Mouse (Mus musculus) kidney, adult 11 months (tissue): ENCODE measurements at regions not wholly inside any gene's neighbourhood (a gene's known extent, or its start where the extent isn't known, plus 50 kb on each side); places are given as distances from the start of the nearest gene placed in this dataset.
A peak's percentile ranks its signal among the peaks of the same experiment; 100 is the strongest.

ENCODE experiments used
- DNase-seq: peaks from one replicate; pipeline ENCODE4 v3.0.0; 2022

DNA sequence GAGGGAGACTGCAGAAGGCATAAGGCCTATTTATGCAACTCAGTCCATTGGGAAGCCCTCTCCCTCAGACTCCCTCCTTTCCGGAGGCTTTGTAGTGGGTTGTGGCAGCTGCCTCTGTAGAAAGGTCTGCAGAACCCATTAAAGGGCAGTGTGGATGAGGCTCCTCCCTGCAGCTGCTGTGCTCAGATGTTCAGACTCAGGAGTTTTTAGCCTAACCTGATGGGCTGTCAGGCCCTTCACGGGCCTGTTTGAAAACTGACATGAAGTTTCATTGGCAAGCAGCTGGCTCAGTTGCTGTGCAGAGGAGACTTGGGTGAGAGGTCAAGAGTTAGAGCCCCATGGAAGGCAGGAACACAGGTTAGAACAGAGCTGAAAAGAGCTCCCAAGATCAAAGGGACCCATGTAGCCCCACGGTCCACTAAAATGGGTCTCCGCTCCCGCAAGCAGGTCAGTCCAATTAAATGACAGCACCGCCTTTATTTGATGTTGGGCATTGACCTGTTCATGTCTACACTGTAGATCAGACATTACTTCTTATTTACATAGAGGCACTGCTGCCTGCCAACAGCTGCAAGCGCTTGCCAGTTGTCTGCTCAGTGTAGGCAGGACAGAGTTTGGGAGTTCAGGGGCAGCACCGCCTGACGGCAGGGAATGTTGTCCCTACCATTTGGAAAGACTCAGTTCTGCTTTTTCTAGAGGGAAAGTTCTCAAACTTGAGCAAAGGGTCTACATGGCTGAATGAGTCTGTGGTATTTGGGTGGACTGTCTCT lies 53.8 kb upstream of the Usp46 start:
- DNase-seq: no peak

DNA sequence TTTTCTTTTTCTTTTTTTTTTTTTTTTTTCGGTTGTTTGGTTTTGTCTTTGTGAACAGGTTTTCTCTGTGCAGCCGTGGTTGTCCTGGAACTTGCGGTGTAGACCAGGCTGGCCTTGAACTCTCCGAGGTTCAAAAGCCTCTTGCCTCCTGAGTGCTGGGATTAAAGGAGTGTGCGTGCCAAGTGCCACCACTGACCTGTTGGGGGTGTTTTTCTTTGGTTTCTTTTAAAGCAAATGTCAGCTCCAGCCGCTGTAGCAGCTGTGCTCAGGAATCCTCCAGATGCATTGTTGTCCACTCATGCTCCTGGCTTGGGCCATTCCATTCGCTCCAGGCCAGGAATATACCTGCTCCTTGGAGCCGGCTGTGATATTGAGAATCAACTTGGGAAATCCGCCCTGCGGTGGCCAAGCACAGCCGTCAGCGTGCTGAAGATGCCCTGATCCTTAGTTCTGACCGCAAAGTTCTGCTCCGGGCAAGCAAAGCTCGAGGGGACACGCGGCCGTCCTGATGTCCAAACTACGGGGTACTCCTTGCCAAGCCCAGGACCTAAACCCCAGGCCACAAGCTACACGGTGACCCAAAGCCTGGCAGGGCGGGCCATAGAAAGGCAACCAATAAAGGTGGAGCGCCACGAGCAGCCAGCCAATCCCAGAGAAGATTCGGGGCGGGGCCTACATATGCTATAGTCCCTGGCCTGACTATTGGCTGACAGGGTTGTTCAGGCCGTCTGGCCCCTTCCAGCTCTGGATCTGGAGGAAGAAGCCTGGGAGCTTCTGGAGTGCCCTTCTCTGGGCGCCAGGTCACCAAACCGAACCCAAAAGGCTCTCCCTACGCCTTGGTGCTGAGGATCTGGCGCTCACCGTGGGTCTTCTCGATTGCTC lies 58.0 kb upstream of the Usp46 start:
- peak; percentile 73 for DNase-seq

DNA sequence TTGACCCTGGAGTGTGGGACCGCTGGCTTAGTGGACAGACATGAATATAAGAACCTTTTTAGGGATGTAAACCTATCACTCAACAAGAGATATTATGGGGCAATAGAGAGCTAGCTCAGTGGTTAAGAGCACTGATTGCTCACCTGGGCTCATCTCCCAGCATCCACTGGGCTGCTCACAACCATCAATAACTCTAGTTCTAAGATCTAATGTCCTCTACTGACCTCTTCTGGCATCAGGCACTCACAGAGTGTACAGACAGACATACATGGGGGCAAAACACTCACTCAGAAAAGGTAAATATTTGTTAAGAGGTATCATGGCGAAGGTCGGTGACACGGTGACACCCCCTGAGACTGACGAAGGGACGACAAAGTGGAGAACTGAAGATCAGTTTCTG lies 59.3 kb upstream of the Usp46 start:
- DNase-seq: no peak

DNA sequence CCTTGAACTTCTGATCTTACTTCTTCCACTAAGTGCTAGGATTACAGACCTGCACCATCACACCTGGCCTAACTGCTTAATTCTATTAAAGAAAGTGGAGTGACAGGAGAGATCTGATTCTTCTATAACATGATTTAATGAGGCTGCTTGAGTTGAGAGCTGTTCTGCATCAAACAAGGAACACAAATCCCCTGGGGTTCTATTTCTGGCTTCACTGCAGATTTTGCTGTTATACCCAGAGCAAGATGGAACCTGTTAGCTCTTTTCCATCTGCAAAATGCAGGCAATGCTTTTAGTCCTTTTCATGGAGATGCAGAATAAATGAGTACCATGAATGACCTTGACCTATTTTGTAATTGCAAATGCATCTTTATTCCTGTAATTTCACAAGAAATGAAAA lies 61.4 kb upstream of the Usp46 start:
- DNase-seq: no peak

DNA sequence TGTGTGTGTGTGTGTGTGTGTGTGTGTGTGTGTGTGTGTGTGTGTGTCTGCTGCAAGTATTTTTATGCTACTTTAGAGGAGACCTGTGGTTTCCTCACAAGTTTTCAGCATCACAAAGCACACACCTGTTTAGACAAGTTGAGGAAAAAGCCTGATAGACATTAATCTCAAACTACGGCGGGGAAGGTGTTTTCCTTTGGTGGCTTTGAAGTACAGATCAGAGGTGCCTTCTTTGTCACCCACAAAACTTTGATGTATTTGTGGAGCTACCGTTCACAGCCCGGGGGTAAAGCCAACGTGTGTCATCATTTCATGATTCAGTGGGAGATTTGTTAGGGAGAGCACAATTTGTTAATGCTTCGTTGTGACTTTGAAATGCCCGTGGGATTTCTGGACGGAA lies 62.4 kb upstream of the Rasl11b start:
- no peak for DNase-seq

DNA sequence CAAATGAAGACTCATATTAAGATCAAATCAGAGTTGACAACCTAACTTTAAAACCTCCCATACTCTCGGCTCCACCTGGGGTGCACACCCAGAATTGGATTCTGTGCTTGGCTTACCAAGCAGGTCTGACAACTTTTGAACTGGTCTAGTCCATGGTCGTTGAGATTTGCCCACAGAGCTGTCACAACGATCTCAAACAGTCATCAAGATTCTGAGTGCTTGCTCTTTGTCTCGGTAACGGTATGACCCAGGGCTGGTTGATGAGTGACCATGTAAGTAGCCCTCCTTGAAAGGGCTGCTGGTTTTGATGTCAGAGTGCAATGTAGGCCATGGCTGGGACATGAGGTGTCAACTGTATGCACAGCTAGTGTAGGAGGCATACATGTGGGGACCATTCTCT lies 58.7 kb upstream of the Rasl11b start:
- DNase-seq: peak; percentile 16

DNA sequence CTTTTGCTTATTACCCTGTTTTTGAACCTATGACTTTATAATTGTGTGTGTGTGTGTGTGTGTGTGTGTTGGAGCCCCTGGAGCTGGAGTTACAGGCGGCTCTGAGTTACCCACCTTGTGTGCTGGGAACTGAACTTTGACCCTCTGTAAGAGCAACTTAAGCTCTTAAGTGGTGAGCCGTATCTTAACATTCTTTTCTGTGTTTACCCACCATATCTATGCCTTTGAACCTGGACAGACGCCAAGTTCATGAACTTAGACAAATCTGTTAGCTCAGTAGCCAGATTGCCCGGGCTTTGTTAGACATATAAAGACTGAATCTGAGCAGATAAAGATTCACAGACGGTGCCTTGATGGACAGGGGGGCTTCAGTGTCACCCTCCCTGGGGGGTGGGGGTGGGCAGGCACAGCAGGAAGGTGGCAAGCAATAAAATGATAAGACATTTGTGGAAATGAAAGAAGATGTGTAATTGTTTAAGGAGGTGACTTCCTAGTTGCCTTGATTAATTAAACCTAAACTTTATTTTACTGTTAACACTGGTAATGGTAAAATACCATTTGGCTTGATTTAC lies 58.1 kb upstream of the Rasl11b start:
- no peak for DNase-seq

DNA sequence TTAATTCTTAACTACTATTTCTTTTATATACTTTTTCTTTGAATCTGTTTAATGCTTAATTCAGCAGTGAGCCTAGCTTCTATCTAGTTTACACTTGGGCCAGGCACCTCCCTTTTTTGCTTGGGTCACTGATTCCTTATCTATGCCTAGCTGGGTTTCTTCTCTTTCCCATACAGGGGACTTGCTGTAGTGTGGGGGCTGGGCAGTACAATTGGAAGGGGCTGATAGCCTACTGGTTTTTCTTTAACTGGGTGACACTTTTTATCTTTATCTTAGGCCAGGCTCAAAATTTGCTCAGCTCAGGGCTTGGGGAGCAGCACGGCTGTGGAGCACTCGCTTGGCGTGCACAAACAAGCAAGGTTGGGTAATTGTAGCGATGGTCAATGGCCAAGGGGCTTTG lies 51.1 kb upstream of the Rasl11b start:
- no peak for DNase-seq

DNA sequence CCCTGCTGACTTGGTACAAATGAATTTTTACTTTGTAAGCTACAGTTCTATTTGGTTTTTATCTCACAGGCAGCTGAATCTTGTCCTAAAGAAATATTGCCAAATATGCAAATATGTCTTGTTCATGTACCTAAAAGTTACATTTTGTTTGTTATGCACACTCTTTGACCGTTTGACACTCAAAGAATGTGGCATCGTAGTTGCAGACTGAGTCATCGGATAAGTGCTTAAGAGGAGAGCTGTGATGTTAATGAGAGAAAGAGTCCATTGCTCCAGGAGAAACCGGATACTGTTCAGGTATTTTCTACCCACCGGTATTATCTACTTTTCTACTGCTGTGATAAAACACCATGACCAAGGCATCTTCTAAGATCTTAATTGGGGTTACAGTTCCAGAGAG lies 50.3 kb upstream of the Rasl11b start:
- no peak for DNase-seq
